Mouse (Mus musculus) neural tube, embryonic 15.5 days (tissue): Measurements from ENCODE around the gene Gsn. TPM values are rescaled to one million over a fixed set of nuclear protein-coding genes. Genes with fewer than 3 reads are reported as not detected.
A peak's percentile ranks its signal among the peaks of the same experiment; 100 is the strongest.

Experiments used
- ATAC-seq: fragments of 200-750 bp; cut with Nextera tagmentation; 2 replicates; pipeline ENCODE4 v1.8.0; 2017; ENCODE audit warnings: mild to moderate bottlenecking, moderate TSS enrichment, moderate library complexity; ENCODE audit not compliant: low FRiP score
- H3K27ac ChIP-seq: fragments of 300-500 bp; sonication (generic); replicated peaks from 2 replicates; pipeline ENCODE4 v1.5.1; 2015; ENCODE audit warnings: mild to moderate bottlenecking, inconsistent platforms
- H3K27me3 ChIP-seq: fragments of 300-500 bp; sonication (generic); replicated peaks from 2 replicates; pipeline ENCODE4 v1.6.1; 2015; ENCODE audit warnings: inconsistent platforms
- H3K36me3 ChIP-seq: fragments of 300-500 bp; sonication (generic); 2 replicates; pipeline ENCODE4 v1.6.1; 2015; ENCODE audit warnings: inconsistent platforms
- H3K4me1 ChIP-seq: fragments of 300-500 bp; sonication (generic); 2 replicates; pipeline ENCODE4 v1.6.1; 2015; ENCODE audit warnings: inconsistent platforms
- H3K4me2 ChIP-seq: fragments of 300-500 bp; sonication (generic); 2 replicates; pipeline ENCODE4 v1.6.1; 2015; ENCODE audit warnings: inconsistent platforms, mild to moderate bottlenecking, moderate library complexity
- H3K4me3 ChIP-seq: fragments of 300-500 bp; sonication (generic); replicated peaks from 2 replicates; pipeline ENCODE4 v1.5.1; 2015; ENCODE audit warnings: mild to moderate bottlenecking, inconsistent platforms
- H3K9ac ChIP-seq: fragments of 300-500 bp; sonication (generic); replicated peaks from 2 replicates; pipeline ENCODE4 v1.6.1; 2015; ENCODE audit warnings: mild to moderate bottlenecking, inconsistent platforms
- H3K9me3 ChIP-seq: fragments of 300-500 bp; sonication (generic); replicated peaks from 2 replicates; pipeline ENCODE4 v1.6.1; 2016; ENCODE audit warnings: inconsistent platforms
- WGBS: fragments of 180-500 bp; shearing (Covaris S2); methylation state at CpG from one replicate; pipeline ENCODE4 v1.1.7; 2015; ENCODE audit warnings: mixed read lengths; 5-methylcytosine and 5-hydroxymethylcytosine counted together
- polyA plus RNA-seq: library from polyadenylated mRNA; unstranded; fragments of >200 nt; fragmentation: Nextera tagmentation; extraction: Ambion mirVana; gene quantifications from 2 replicates; pipeline ENCODE4 v1.2.1, GENCODE M21; 2015

The Gsn gene
- polyA plus RNA-seq, 1 experiment from 2014 or later: 38.4 TPM

GRCm38 (mm10) chr2:35335620-35336019 lies 79.4 kb downstream of the Gsn start:
- Histone ChIP-seq H3K4me2 (peak overlapping the region; percentile 91), H3K4me1 (peaks cover 19% of the 10 kb centered on the region), H3K9ac (peak overlapping the region; percentile 70; the same call in 1 of the 2 replicates), H3K27ac (no peak overlapping the region), H3K4me3 (peak overlapping the region; percentile 70), H3K27me3 (no peaks in the 10 kb centered on the region), H3K36me3 (no peaks in the 10 kb centered on the region), H3K9me3 (no peaks in the 10 kb centered on the region)
- WGBS: 8% methylated on average over 7 of the region's 7 CpGs
- ATAC-seq: no peak

- H3K4me1 ChIP-seq: peaks cover 19% of the 10 kb centered on the region
- no peaks in the 10 kb centered on the region for H3K36me3 ChIP-seq
- H3K9ac ChIP-seq: peak within 1 kb of the TSS; percentile 70
- H3K9me3 ChIP-seq: no peaks in the 10 kb centered on the region
- peak; percentile 99 for ATAC-seq
- H3K27me3 ChIP-seq: no peaks in the 10 kb centered on the region
- H3K4me2 ChIP-seq: peak within 1 kb of the TSS; percentile 91
- peak within 1 kb of the TSS; percentile 70 for H3K4me3 ChIP-seq
- H3K27ac ChIP-seq: peak within 1 kb of the TSS; percentile 85
- WGBS: under 1% methylated on average over 45 of the region's 45 CpGs
Measured at GRCm38 (mm10) chr2:35336388-35337280, 80.5 kb downstream of the Gsn start, which contains the start of gene Stom. Gene Stom, minus strand, starts transcription at chr2:35336976.

- Histone ChIP-seq H3K4me2 (peak overlapping the region; percentile 91), H3K9ac (peak overlapping the region; percentile 70), H3K27ac (peak overlapping the region; percentile 85), H3K27me3 (no peaks in the 10 kb centered on the region), H3K4me3 (peak overlapping the region; percentile 70), H3K4me1 (peaks cover 19% of the 10 kb centered on the region), H3K9me3 (no peaks in the 10 kb centered on the region), H3K36me3 (no peaks in the 10 kb centered on the region)
- WGBS: 44% methylated on average over 10 of the region's 10 CpGs
- peak; percentile 10; the same call in 1 of the 2 replicates for ATAC-seq
Measured at GRCm38 (mm10) chr2:35337419-35337818, 81.2 kb downstream of the Gsn start.

GRCm38 (mm10) chr2:35338036-35338435 lies 81.9 kb downstream of the Gsn start:
- no peak overlapping the region for H3K9ac ChIP-seq
- no peak overlapping the region for H3K4me2 ChIP-seq
- no peaks in the 10 kb centered on the region for H3K9me3 ChIP-seq
- 76% methylated on average over 1 of the region's 1 CpGs for WGBS
- H3K4me3 ChIP-seq: no peak overlapping the region
- no peak overlapping the region for H3K27ac ChIP-seq
- H3K4me1 ChIP-seq: peaks cover 19% of the 10 kb centered on the region
- ATAC-seq: no peak
- no peaks in the 10 kb centered on the region for H3K27me3 ChIP-seq
- no peaks in the 10 kb centered on the region for H3K36me3 ChIP-seq

- Histone ChIP-seq H3K27ac (no peak overlapping the region), H3K4me1 (peaks cover 19% of the 10 kb centered on the region), H3K27me3 (no peaks in the 10 kb centered on the region), H3K9ac (no peak overlapping the region), H3K4me2 (no peak overlapping the region), H3K9me3 (no peaks in the 10 kb centered on the region), H3K36me3 (no peaks in the 10 kb centered on the region), H3K4me3 (no peak overlapping the region)
- WGBS: 82% methylated on average over 6 of the region's 6 CpGs
- no peak for ATAC-seq
Measured at GRCm38 (mm10) chr2:35338707-35339106, 82.5 kb downstream of the Gsn start.

- Histone ChIP-seq H3K36me3 (no peaks in the 10 kb centered on the region), H3K4me2 (no peak overlapping the region), H3K9me3 (no peaks in the 10 kb centered on the region), H3K4me3 (no peak overlapping the region), H3K4me1 (peaks cover under 1% of the 10 kb centered on the region; the same call in 1 of the 2 replicates), H3K9ac (no peak overlapping the region), H3K27me3 (no peaks in the 10 kb centered on the region), H3K27ac (no peak overlapping the region)
- 78% methylated on average over 3 of the region's 3 CpGs for WGBS
- ATAC-seq: no peak
Measured at GRCm38 (mm10) chr2:35342605-35343004, 86.4 kb downstream of the Gsn start.

GRCm38 (mm10) chr2:35345984-35346383 lies 89.8 kb downstream of the Gsn start:
- Histone ChIP-seq H3K27ac (no peak overlapping the region), H3K9ac (no peak overlapping the region), H3K36me3 (no peaks in the 10 kb centered on the region), H3K4me1 (no peaks in the 10 kb centered on the region), H3K9me3 (no peaks in the 10 kb centered on the region), H3K4me3 (no peak overlapping the region), H3K4me2 (no peak overlapping the region), H3K27me3 (no peaks in the 10 kb centered on the region)
- no peak for ATAC-seq
- 82% methylated on average over 2 of the region's 2 CpGs for WGBS

- Histone ChIP-seq H3K9ac (no peak overlapping the region), H3K4me1 (no peaks in the 10 kb centered on the region), H3K4me2 (no peak overlapping the region), H3K27ac (no peak overlapping the region), H3K27me3 (no peaks in the 10 kb centered on the region), H3K9me3 (no peaks in the 10 kb centered on the region), H3K36me3 (no peaks in the 10 kb centered on the region), H3K4me3 (no peak overlapping the region)
- no peak for ATAC-seq
- 62% methylated on average over 5 of the region's 5 CpGs for WGBS
Measured at GRCm38 (mm10) chr2:35349184-35349583, 93.0 kb downstream of the Gsn start.

Other genes with a start within 250 kb of the Gsn start
- 0.61 and 0.68 TPM in 2 replicates for gene Hc, start 194.9 kb upstream of the Gsn start, polyA plus RNA-seq
- gene AI182371, start 154.8 kb upstream of the Gsn start, polyA plus RNA-seq: 0.26 and 0.82 TPM in 2 replicates
- gene Cntrl, start 146.9 kb upstream of the Gsn start, polyA plus RNA-seq: 8.4 and 13.7 TPM in 2 replicates
- gene Rab14, start 55.3 kb upstream of the Gsn start, polyA plus RNA-seq: 421 and 449 TPM in 2 replicates
- gene Stom, start 80.6 kb downstream of the Gsn start, polyA plus RNA-seq: 17.6 and 27.4 TPM in 2 replicates
- gene 4930568D16Rik, start 111.3 kb downstream of the Gsn start, polyA plus RNA-seq: not detected in 2 replicates
- not detected in 2 replicates for gene 4930402F06Rik, start 140.8 kb downstream of the Gsn start, polyA plus RNA-seq
- 7.4 and 14.2 TPM in 2 replicates for gene Ggta1, start 206.9 kb downstream of the Gsn start, polyA plus RNA-seq